Mouse (Mus musculus) frontal cortex, adult 2 months (tissue): ENCODE data around the gene Flt1. TPM values are rescaled to one million over a fixed set of nuclear protein-coding genes. Genes with fewer than 3 reads are reported as not detected.
"Not testable (repeated sequence)": the region's sequence is repeated elsewhere in the genome, so short reads cannot be mapped to it uniquely, and the experiment has no call there.

ENCODE experiments used
- DNase-seq, 2 experiments: peaks; one replicate each; pipeline ENCODE4 v3.0.0; 2022; ENCODE audit warnings: low spot score in 1 of 2; ENCODE audit errors: extremely low spot score in 1 of 2
- polyA plus RNA-seq: library from polyadenylated mRNA; depleted of rRNA; stranded (reverse); fragments of >200 nt; gene quantifications from 2 replicates; pipeline ENCODE4 v1.2.3, GENCODE M21; 2012; rRNA removed

Gene Flt1
- polyA plus RNA-seq, 1 experiment = 29.7 TPM

DNA sequence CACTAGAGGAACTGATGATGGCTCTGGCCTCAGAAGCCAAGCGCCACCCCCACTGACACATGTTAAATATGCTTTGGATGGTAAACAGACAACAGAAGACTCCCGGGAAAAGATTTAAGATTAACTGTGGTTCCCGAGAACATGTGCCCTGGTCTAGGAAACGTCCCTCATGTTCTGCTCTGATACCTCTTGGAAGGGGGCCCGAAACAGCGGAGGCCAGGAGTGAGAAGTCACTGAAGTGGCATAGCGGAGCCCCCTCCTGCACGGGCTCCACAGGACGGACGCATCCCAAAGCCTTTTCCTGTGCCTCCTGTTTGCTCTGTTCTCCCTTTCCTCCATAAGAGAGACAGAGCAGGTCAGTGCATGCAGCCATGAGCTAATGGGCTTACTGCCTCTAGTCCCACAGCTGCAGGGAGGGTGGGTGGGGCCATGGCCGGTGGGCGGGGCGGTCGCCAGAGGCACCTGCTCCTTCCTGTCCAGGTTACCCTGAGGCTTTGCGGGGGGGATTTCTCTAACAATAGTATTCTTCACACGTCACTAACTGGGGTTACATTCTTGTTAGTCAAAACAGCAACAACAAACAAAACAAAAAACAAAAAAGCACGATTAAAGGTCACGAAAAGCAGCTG lies 162.2 kb downstream of the Flt1 start:
- DNase-seq = no peak

DNA sequence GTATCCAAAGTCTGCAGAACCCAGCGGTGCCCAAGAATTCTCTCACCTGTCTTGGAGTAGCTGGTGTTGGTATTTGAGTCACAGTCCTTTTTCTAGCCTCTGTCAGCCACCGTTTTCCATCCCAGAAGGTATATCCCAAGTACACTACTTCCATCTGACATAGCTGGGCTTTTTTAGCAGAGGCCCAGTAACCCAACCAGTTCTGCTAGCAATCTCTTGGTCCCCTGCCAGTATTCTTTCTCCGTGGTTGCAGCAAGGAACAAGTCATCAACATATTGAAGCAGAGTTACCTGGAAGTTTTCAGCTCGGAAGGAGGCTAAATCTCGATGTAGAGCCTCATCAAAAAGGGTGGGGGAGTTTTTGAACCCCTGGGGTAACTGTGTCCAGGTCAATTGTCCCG lies 168.2 kb downstream of the Flt1 start:
- DNase-seq = not testable (repeated sequence)

DNA sequence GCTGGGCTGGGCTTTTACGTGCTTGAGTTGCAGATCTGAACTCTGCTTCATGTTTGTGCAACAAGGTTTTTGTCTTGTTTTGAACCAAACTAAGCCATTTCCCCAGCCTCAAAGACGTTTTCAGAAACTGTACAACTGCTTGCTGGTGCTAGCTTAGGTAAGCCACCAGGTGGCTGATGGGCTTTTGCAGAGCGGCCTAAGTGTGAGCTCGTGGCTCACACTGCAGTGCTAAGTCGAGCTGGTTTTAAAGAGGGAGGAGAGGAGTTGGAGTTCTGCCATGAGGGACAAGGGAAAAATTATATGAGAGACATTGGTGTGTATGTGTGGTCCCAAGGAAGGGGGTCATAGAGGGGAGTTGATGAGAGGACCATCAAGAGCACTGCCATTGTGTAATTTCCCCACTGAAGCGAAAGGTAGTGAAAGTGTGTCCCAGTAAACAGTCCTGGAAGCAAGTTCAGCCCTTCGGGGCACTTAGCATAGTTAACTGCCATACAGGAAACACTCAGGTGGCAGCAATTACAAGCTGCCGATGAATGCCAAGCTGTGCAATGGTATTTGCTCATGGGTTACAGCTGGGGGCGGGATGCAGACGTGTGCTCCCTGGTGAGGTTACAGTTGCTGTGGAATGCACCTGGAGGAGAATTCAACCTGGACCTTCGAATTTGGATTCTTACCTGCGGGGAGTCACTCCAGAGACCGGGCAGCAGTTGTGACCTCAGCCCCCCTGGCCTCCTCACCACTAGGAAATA lies 173.8 kb downstream of the Flt1 start:
- DNase-seq = no peak

DNA sequence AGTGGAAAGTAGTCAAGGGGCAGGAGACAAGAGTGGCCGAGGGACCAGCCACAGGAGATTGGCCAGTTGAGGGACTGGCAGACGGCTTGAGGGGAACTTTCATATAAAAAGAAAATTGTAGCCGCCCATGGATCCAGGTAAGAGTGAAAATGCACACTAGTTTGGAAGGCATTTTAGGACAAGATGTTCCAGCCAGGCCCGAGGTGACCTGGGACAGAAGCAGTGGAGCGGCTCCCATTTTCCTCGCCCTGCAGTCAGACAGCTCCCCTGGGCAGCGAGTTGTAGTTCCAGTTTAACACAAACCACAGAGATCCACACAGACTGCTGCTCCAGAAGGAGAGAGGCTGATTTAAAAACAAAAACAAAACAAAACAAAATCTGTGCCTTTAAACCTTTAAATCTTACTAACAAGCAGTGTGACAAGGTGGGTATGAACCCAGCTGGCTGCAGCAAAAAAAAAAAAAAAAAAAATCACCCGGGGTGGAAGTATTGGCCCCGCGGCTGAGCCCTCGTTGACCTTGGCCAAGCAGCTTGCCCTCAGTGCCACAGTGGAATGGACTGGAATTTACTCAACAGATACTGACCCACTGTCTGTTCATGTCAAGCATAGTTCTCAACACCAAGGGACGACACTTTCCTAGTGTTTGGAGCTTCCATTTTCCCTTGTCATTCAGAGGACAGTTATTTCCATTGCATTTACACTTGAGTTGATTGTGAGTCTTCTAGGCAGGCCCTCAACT lies 176.6 kb downstream of the Flt1 start:
- no peak for DNase-seq

DNA sequence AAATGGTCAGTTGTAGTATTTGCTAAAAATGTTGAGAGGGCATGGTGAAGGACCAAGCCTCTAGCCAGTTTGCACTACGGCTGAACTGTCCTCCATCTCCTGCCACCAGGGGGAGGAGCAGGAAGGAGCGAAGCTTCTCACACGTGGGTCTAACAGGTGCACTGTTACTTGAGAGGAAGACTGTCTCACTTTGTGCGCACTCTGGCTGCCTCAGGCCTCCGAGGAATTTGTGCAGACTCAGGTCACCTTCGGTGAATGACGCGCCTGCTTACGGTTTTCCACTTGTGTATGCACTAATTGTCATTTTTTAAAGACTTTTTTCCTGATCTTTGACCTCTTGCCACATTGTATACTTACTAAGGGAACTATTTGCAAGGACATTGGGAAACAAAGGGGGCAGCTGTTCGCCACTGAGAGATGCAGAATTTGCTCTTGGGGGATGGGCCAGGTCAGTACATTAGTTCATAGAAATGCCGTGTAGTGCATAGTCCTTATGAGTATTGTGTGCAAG lies 180.0 kb downstream of the Flt1 start:
- peak in 1 of 2 experiments; percentile 20 for DNase-seq

DNA sequence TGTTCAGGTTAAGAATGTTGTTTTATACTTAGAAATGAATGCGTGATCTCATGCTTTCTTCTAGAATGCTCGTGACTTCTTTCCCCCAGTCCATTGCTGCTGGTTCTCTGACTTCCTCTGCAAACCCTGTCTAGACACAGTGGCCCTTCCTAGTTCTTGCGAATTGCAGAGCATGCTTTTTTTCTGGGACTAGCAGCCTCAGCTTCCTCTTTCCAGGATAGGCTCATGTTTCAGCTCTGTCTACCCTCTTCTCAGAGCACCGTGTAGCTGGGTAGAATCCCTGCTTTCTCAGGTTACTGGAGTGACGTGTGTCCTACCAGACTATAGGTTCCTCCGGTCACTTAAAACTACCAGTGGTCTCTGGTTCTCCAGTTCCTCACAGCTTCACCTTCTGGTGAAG lies 183.5 kb downstream of the Flt1 start:
- DNase-seq = no peak

DNA sequence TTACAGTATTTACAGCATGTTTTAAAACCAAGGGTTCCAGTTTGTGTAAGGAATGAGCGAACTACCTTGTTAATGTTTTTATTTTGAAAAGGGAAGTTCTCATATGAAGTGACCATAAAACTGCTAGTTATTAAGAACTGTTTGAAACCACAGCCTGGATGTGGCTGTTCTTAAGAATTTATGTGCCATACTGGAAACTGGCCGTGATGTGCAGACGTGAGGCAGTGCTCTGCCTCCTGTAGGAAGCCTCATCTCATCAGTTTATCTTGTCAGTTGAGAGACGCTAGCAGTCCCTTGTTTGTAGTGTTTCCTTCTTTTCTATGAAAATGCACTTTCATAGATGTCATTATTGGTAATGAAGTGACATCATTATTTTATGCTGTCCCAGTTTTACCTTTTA lies 186.0 kb downstream of the Flt1 start:
- no peak for DNase-seq

DNA sequence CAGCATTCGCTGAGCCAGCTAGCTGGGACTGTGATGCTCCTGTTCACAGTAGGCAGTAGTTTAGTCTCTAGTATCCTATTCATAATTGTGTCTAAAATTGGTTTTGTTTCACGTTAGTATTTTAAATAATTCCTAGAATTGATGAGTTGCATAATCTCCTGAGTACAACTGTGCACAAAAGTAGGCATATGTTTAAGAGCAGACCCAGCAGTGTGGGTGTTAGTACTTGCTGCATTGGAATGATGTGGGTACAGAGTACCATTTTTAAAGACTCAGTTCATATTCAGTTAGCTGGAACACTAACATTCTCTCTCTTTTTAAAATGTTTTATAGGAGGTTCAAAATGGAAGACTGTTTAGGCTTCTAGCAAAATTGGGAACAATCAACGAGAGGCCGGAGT lies 186.4 kb downstream of the Flt1 start:
- peak; percentile 51 to 59 for DNase-seq

DNA sequence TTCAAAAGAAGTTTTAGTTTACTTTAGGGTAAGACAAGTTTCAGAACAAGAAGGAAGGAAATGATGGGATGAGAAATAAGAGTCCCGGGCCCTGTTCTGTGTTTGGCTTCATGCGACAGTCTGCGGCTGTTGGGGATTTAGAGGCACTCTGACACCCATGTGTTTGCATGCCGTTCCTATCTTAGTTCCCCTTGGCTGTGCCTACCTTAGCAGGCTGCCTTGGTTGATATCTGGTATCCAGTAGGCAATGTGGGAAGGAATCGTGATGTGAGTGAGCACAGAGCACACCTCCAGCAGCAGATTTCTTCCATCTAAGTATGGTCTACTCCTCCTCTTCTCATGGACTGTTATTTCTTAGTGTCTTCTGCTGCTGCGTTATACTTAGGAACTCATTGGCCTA lies 193.8 kb downstream of the Flt1 start:
- DNase-seq = peak in 1 of 2 experiments; percentile 31

DNA sequence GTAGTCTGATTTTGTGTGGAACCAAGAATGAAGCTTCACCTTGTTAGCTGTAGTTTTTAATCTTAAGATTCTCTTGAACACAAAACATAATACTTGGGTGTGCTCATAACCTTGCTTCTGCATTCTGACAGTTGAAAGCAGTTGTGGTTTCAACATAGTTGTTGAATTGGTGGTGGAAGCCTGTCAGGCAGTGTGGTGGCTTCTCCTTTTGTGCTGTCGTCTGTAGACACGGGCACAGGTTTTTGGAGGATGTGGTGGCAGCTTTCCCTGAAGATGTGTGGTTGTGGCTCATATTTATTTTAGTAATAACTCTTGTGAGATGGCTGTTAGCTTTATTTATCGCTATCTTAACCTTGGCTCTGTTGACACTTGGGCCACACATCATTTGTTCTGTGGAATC lies 198.0 kb downstream of the Flt1 start:
- no peak for DNase-seq

DNA sequence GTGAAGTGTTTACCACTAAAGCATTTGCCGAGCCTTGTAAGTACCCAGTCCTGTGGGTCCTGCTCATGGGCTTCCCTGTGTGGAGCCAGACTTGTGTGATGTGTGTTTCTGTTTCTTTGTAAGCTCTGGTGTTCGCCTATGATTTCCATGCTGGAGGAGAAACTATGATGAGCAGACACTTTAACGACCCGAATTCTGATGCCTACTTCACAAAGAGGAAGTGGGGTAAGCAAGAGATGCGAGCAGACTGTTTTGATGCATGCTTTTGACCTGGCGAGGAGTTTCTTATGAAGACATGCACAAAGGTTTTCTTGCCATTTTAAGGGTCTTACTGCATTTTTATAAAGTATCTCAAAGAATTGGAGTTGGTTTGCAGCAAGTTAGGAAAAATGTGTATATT lies 198.8 kb downstream of the Flt1 start:
- no peak for DNase-seq

Other genes with a start within 250 kb of the Flt1 start
- gene Pomp, start 134.4 kb upstream of the Flt1 start, polyA plus RNA-seq = 212 and 217 TPM in 2 replicates
- gene Slc46a3, start 168.8 kb upstream of the Flt1 start, polyA plus RNA-seq = 19.0 and 21.1 TPM in 2 replicates
- gene Mtus2, start 231.3 kb upstream of the Flt1 start, polyA plus RNA-seq = 19.4 and 20.6 TPM in 2 replicates